Mouse (Mus musculus) neural tube, embryonic 13.5 days (tissue): Measurements from ENCODE around the gene Gm20721. TPM values are rescaled to one million over a fixed set of nuclear protein-coding genes. Genes with fewer than 3 reads are reported as not detected.
A peak's percentile ranks its signal among the peaks of the same experiment; 100 is the strongest.

ENCODE experiments used
- ATAC-seq: fragments of 200-750 bp; cut with Nextera tagmentation; 2 replicates; pipeline ENCODE4 v1.8.0; 2017; ENCODE audit warnings: low read depth, mild to moderate bottlenecking, moderate TSS enrichment, moderate library complexity
- H3K27ac ChIP-seq: fragments of 300-500 bp; sonication (generic); replicated peaks from 2 replicates; pipeline ENCODE4 v1.5.1; 2015; ENCODE audit warnings: moderate library complexity, mild to moderate bottlenecking, inconsistent platforms
- H3K27me3 ChIP-seq: fragments of 300-500 bp; sonication (generic); 2 replicates; pipeline ENCODE4 v1.6.1; 2015; ENCODE audit warnings: mild to moderate bottlenecking, inconsistent platforms
- H3K36me3 ChIP-seq: fragments of 300-500 bp; sonication (generic); 2 replicates; pipeline ENCODE4 v1.6.1; 2015; ENCODE audit warnings: mild to moderate bottlenecking, inconsistent platforms
- H3K4me1 ChIP-seq: fragments of 300-500 bp; sonication (generic); replicated peaks from 2 replicates; pipeline ENCODE4 v1.6.1; 2015; ENCODE audit warnings: inconsistent platforms
- H3K4me2 ChIP-seq: fragments of 300-500 bp; sonication (generic); 2 replicates; pipeline ENCODE4 v1.6.1; 2015; ENCODE audit warnings: inconsistent platforms, mild to moderate bottlenecking, moderate library complexity
- H3K4me3 ChIP-seq: fragments of 300-500 bp; sonication (generic); 2 replicates; pipeline ENCODE4 v1.5.1; 2015; ENCODE audit warnings: mild to moderate bottlenecking, inconsistent platforms
- H3K9ac ChIP-seq: fragments of 300-500 bp; sonication (generic); 2 replicates; pipeline ENCODE4 v1.6.1; 2015; ENCODE audit warnings: moderate library complexity, mild to moderate bottlenecking, inconsistent platforms
- H3K9me3 ChIP-seq: fragments of 300-500 bp; sonication (generic); 2 replicates; pipeline ENCODE4 v1.6.1; 2016; ENCODE audit warnings: inconsistent platforms
- WGBS: fragments of 180-500 bp; shearing (Covaris S2); methylation state at CpG from one replicate; pipeline ENCODE4 v1.1.7; 2015; 5-methylcytosine and 5-hydroxymethylcytosine counted together
- polyA plus RNA-seq: library from polyadenylated mRNA; unstranded; fragments of >200 nt; fragmentation: Nextera tagmentation; extraction: Ambion mirVana; gene quantifications from 2 replicates; pipeline ENCODE4 v1.2.1, GENCODE M21; 2015

Gene Gm20721
- polyA plus RNA-seq, 1 experiment from 2014 or later = 14.3 TPM

DNA sequence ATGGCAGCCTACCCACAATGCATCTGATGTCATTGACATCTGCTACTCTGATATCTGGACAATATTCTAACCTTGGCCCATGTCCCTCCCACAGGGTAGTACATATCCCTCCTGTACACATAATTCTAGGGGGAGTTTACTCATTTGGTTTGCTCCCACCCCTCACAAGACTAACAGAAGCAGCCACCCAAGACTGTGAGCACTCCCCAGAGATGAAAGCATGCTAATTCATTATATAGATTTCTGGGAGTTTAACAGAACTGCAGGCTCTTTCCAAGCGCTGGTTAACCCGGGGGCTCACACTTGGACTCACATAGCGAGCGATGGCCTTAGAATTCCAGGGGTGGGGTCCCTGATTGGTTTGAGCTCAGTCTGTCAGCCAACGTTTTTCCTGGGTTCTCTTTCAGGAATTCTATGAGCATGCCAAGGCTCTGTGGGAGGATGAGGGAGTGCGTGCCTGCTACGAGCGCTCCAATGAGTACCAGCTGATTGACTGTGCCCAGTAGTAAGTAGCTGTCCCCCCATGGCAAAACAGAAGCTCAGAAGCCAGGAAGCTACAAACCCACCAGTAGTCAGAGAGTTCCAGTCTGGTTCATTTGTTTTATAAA lies 3.6 kb downstream of the Gm20721 start:
- H3K4me2 ChIP-seq = no peak overlapping the region
- 54% methylated on average over 8 of the region's 8 CpGs for WGBS
- no peak for ATAC-seq
- no peaks in the 10 kb centered on the region for H3K27me3 ChIP-seq
- H3K36me3 ChIP-seq = peaks cover 43% of the 10 kb centered on the region
- H3K4me3 ChIP-seq = no peak overlapping the region
- H3K9ac ChIP-seq = 0 out of 2 replicates have a peak overlapping the region, but pooled peaks have one; percentile 3
- peak overlapping the region; percentile 79 for H3K27ac ChIP-seq
- peaks cover 72% of the 10 kb centered on the region for H3K4me1 ChIP-seq
- no peaks in the 10 kb centered on the region for H3K9me3 ChIP-seq

GRCm38 (mm10) chr2:174340893-174341580 lies 5.5 kb downstream of the Gm20721 start:
- Histone ChIP-seq H3K36me3 (peaks cover 32% of the 10 kb centered on the region), H3K4me3 (no peak overlapping the region), H3K4me2 (no peak overlapping the region), H3K9me3 (no peaks in the 10 kb centered on the region), H3K9ac (no peak overlapping the region), H3K27me3 (no peaks in the 10 kb centered on the region), H3K27ac (no peak overlapping the region), H3K4me1 (peaks cover 90% of the 10 kb centered on the region)
- ATAC-seq = no peak
- 83% methylated on average over 4 of the region's 4 CpGs for WGBS

- ATAC-seq = no peak
- H3K36me3 ChIP-seq = peaks cover 25% of the 10 kb centered on the region
- H3K9me3 ChIP-seq = no peaks in the 10 kb centered on the region
- no peaks in the 10 kb centered on the region for H3K27me3 ChIP-seq
- H3K4me3 ChIP-seq = no peak overlapping the region
- H3K4me1 ChIP-seq = peaks cover 95% of the 10 kb centered on the region
- H3K27ac ChIP-seq = no peak overlapping the region
- no peak overlapping the region for H3K9ac ChIP-seq
- no peak overlapping the region for H3K4me2 ChIP-seq
- WGBS = 95% methylated on average over 3 of the region's 3 CpGs
Observed at GRCm38 (mm10) chr2:174340229-174340892, 6.2 kb downstream of the Gm20721 start.

DNA sequence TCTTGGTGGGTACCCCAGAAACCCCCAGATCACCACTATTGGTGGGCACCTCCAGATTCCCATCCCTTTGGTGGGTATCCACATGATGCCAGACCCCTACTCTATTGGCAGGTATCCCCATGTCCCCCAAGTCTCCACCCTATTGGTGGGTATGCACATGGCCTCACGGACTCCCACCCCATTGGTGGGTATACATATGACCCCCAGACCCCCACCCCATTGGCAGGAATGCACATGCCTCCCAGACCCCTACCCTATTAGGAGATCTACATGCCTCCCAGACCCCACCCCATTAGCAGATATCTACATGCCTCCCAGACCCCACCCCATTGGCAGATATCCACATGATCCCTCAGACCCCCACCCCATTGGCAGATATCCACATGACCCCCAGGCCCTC lies 6.8 kb downstream of the Gm20721 start:
- H3K36me3 ChIP-seq = peaks cover 18% of the 10 kb centered on the region

DNA sequence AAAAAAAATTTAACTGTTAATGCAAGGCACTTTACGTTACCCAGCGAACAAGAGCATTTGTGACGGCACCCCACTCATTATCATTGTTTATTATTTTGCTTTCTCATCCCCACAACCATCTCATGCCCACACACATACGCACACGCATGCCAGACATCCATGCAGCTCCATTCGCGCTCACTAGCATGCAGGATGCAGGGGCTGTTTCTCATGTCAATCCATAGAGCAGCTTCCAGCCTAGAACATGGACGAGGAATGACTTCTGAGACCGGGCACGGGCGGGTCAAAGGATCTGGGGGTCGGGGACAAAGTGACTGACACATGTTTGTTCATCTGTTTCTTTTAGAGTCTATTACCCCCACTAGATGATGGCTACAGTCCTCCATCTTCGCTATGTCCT lies 9.2 kb downstream of the Gm20721 start:
- 87% methylated on average over 13 of the region's 13 CpGs for WGBS
- H3K27ac ChIP-seq = no peak overlapping the region
- H3K27me3 ChIP-seq = no peaks in the 10 kb centered on the region
- no peak overlapping the region for H3K9ac ChIP-seq
- no peak overlapping the region for H3K4me3 ChIP-seq
- no peak for ATAC-seq
- H3K4me2 ChIP-seq = no peak overlapping the region
- H3K4me1 ChIP-seq = peaks cover 95% of the 10 kb centered on the region
- H3K9me3 ChIP-seq = no peaks in the 10 kb centered on the region
- H3K36me3 ChIP-seq = peaks cover 11% of the 10 kb centered on the region; the same call in 1 of the 2 replicates

More for the DNA sequence above, 6.8 kb downstream of the Gm20721 start:
- 95% methylated on average over 1 of the region's 1 CpGs for WGBS
- Histone ChIP-seq H3K9ac (no peak overlapping the region), H3K27me3 (no peaks in the 10 kb centered on the region), H3K4me1 (peaks cover 95% of the 10 kb centered on the region), H3K9me3 (no peaks in the 10 kb centered on the region), H3K4me2 (no peak overlapping the region), H3K27ac (no peak overlapping the region), H3K4me3 (no peak overlapping the region)
- ATAC-seq = no peak

DNA sequence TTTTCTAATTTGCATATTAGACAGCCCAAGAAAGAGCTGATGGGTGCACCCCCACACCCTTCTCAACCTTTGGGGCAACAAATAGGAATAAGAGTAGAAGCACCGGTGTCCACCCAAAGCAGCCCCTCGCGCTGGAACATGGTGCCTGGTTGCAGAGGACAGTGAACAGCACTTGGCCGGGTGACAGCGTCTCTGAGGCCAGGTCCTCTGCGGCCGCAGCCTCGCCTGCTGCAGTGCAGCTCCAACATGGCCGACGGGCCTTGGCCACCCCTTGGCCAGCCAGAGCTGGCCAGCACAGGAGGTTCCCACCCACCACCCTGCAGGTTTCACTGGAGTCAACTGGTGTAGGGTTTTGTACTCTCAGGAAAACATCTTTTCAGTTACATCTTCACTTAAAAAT lies 12.1 kb downstream of the Gm20721 start:
- Histone ChIP-seq H3K4me3 (no peak overlapping the region), H3K36me3 (peaks cover 6% of the 10 kb centered on the region; the same call in 1 of the 2 replicates), H3K9ac (peak overlapping the region; percentile 60; the same call in 1 of the 2 replicates), H3K9me3 (no peaks in the 10 kb centered on the region), H3K4me1 (peaks cover 79% of the 10 kb centered on the region), H3K27me3 (no peaks in the 10 kb centered on the region), H3K4me2 (peak overlapping the region; percentile 71), H3K27ac (peak overlapping the region; percentile 25; the same call in 1 of the 2 replicates)
- no peak for ATAC-seq
- WGBS = 81% methylated on average over 10 of the region's 10 CpGs

DNA sequence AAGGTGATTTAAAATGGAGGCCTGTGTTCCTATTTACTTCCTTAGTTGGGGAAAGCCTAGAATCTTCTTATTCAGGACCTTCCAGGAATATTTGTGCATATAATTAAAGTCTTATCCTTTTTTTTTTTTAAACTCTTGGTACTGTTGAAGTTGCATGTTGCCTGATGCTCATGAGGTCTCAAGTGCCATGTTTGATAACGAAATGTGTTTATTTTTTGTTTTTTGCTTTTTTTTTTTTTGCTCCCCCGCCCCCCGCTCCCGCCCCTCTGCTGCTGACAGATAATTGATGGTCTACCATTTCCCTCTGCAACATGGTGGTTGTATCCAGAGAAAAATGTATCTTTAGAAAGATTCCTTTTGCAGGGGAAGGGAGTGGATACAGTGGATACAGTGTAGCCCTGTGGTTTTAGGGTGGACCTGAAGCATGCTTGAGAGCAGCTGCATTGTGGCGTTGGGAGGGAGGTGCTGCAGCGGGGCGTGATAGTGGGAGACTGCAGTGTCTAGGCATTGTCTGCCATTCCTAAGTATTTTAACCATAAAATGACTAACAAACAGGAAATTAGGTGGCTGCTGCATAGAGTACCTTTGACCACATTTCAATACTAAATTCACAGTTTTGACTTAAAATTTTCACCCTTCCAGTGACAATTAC lies 13.1 kb downstream of the Gm20721 start:
- H3K4me2 ChIP-seq = peak overlapping the region; percentile 71
- H3K36me3 ChIP-seq = peaks cover 6% of the 10 kb centered on the region; the same call in 1 of the 2 replicates
- H3K27me3 ChIP-seq = no peaks in the 10 kb centered on the region
- peaks cover 81% of the 10 kb centered on the region for H3K4me1 ChIP-seq
- peak overlapping the region; percentile 60 for H3K9ac ChIP-seq
- peak overlapping the region; percentile 69 for H3K27ac ChIP-seq
- WGBS = 29% methylated on average over 7 of the region's 7 CpGs
- peak overlapping the region; percentile 98 for H3K4me3 ChIP-seq
- no peaks in the 10 kb centered on the region for H3K9me3 ChIP-seq
- ATAC-seq = no peak

DNA sequence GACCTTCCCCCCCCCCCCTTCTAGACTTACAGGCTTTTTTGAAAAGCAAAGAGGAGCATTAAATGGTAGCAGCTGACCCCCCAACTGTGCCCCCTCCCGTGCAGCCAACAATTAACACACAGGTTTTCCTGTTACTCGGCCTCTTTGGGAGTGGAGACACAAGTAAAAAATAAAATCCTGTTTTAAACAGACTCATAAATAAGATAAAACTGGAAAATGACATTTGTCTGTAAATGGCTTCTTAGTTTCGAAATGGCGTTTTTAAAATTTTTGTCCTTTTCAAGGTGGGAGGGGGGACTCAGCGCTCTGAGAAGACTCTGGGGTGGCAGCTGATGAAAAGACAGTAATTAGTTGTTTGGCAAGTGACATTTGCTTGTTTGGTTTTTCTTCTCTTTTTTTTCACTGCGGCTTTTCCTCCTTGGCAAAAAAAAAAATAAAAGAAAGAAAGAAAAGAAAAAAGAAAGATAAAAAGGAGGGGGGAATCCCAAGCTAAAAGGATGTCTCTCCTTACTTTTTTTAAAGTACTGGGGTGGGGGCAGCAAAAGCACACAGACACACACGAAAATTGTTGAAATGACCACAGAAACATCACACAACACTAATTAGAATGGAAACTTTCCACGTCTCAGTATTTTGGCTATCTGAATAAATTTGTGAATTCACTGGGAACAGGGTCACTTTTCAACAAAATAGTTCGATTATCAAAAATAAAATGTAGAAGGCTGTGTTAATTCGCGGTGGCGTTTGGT lies 15.1 kb downstream of the Gm20721 start:
- peaks cover 3% of the 10 kb centered on the region; the same call in 1 of the 2 replicates for H3K36me3 ChIP-seq
- no peaks in the 10 kb centered on the region for H3K9me3 ChIP-seq
- H3K4me3 ChIP-seq = peak overlapping the region; percentile 98
- H3K27ac ChIP-seq = peak overlapping the region; percentile 100
- no peaks in the 10 kb centered on the region for H3K27me3 ChIP-seq
- 22% methylated on average over 12 of the region's 12 CpGs for WGBS
- ATAC-seq = no peak
- H3K4me1 ChIP-seq = peaks cover 69% of the 10 kb centered on the region
- peak overlapping the region; percentile 100 for H3K9ac ChIP-seq
- H3K4me2 ChIP-seq = peak overlapping the region; percentile 71

- H3K9me3 ChIP-seq = no peaks in the 10 kb centered on the region
- WGBS = 1% methylated on average over 44 of the region's 48 CpGs
- H3K4me1 ChIP-seq = peaks cover 62% of the 10 kb centered on the region
- peak overlapping the region; percentile 98 for H3K4me3 ChIP-seq
- no peaks in the 10 kb centered on the region for H3K27me3 ChIP-seq
- peaks cover 3% of the 10 kb centered on the region; the same call in 1 of the 2 replicates for H3K36me3 ChIP-seq
- H3K9ac ChIP-seq = peak overlapping the region; percentile 100
- peak overlapping the region; percentile 71 for H3K4me2 ChIP-seq
- ATAC-seq = peak; percentile 66
- H3K27ac ChIP-seq = peak overlapping the region; percentile 100
Observed at GRCm38 (mm10) chr2:174330616-174331191, 15.8 kb downstream of the Gm20721 start.

GRCm38 (mm10) chr2:174329663-174330615 lies 16.6 kb downstream of the Gm20721 start:
- H3K4me1 ChIP-seq = peaks cover 55% of the 10 kb centered on the region
- peak; percentile 76 for ATAC-seq

More at GRCm38 (mm10) chr2:174329663-174330615, 16.6 kb downstream of the Gm20721 start:
- no peaks in the 10 kb centered on the region for H3K27me3 ChIP-seq
- peak overlapping the region; percentile 71 for H3K4me2 ChIP-seq
- 2% methylated on average over 87 of the region's 131 CpGs for WGBS
- H3K9ac ChIP-seq = peak overlapping the region; percentile 100
- peak overlapping the region; percentile 100 for H3K27ac ChIP-seq
- H3K4me3 ChIP-seq = peak overlapping the region; percentile 98
- H3K36me3 ChIP-seq = peaks cover 3% of the 10 kb centered on the region; the same call in 1 of the 2 replicates
- H3K9me3 ChIP-seq = no peaks in the 10 kb centered on the region
